Mouse (Mus musculus) hindbrain, embryonic 16.5 days (tissue): Measurements from ENCODE around the gene Nckap5l. TPM values are rescaled to one million over a fixed set of nuclear protein-coding genes. Genes with fewer than 3 reads are reported as not detected.

Source experiments
- ATAC-seq: fragments of 200-750 bp; cut with Nextera tagmentation; 2 replicates; pipeline ENCODE4 v1.8.0; 2017; ENCODE audit warnings: moderate TSS enrichment, moderate library complexity
- H3K27ac ChIP-seq: fragments of 300-500 bp; sonication (generic); 2 replicates; pipeline ENCODE4 v1.5.1; 2014; ENCODE audit warnings: low read depth, mild to moderate bottlenecking, control low read depth, low read length, moderate library complexity
- H3K27me3 ChIP-seq: fragments of 300-500 bp; sonication (generic); replicated peaks from 2 replicates; pipeline ENCODE4 v1.6.1; 2014; ENCODE audit warnings: low read length; ENCODE audit not compliant: control insufficient read depth, insufficient read depth
- H3K36me3 ChIP-seq: fragments of 300-500 bp; sonication (generic); 2 replicates; pipeline ENCODE4 v1.6.1; 2014; ENCODE audit warnings: mild to moderate bottlenecking, low read length, moderate library complexity, mixed read lengths; ENCODE audit not compliant: control insufficient read depth, insufficient read depth
- H3K4me1 ChIP-seq: fragments of 300-500 bp; sonication (generic); 2 replicates; pipeline ENCODE4 v1.6.1; 2014; ENCODE audit warnings: low read depth, low read length; ENCODE audit not compliant: control insufficient read depth, insufficient read depth
- H3K4me2 ChIP-seq: fragments of 300-500 bp; sonication (generic); 2 replicates; pipeline ENCODE4 v1.6.1; 2014; ENCODE audit warnings: mild to moderate bottlenecking, low read length, control low read depth, moderate library complexity
- H3K4me3 ChIP-seq: fragments of 300-500 bp; sonication (generic); 2 replicates; pipeline ENCODE4 v1.5.1; 2014; ENCODE audit warnings: mild to moderate bottlenecking, low read length, control low read depth, moderate library complexity
- H3K9ac ChIP-seq: fragments of 300-500 bp; sonication (generic); 2 replicates; pipeline ENCODE4 v1.6.1; 2014; ENCODE audit warnings: low read depth, mild to moderate bottlenecking, control low read depth, low read length, moderate library complexity
- H3K9me3 ChIP-seq: fragments of 300-500 bp; sonication (generic); 2 replicates; pipeline ENCODE4 v1.6.1; 2014; ENCODE audit warnings: mild to moderate bottlenecking, low read length, moderate library complexity; ENCODE audit not compliant: control insufficient read depth
- WGBS: fragments of 180-500 bp; shearing (Covaris S2); extraction: QIAGEN DNeasy Blood & Tissue Kit; methylation state at CpG from one replicate; pipeline ENCODE4 v1.1.7; 2014; 5-methylcytosine and 5-hydroxymethylcytosine counted together
- polyA plus RNA-seq: library from polyadenylated mRNA; unstranded; fragments of >200 nt; fragmentation: Nextera tagmentation; extraction: Ambion mirVana; gene quantifications from 2 replicates; pipeline ENCODE4 v1.2.1, GENCODE M21; 2015

Gene Nckap5l
- polyA plus RNA-seq, 1 experiment from 2014 or later, result 11.6 TPM

- H3K27me3 ChIP-seq, result no peaks in the 10 kb centered on the region
- H3K4me1 ChIP-seq, result peaks cover 23% of the 10 kb centered on the region
- ATAC-seq, result no peak
- H3K27ac ChIP-seq, result no peak overlapping the region
- H3K4me3 ChIP-seq, result no peak overlapping the region
- WGBS, result 77% methylated on average over 4 of the region's 4 CpGs
- H3K4me2 ChIP-seq, result no peak overlapping the region
- H3K9me3 ChIP-seq, result no peaks in the 10 kb centered on the region
- no peak overlapping the region for H3K9ac ChIP-seq
- H3K36me3 ChIP-seq, result no peaks in the 10 kb centered on the region
Observed at GRCm38 (mm10) chr15:99498356-99498755, 40.8 kb upstream of the Nckap5l start.

- H3K9me3 ChIP-seq, result no peaks in the 10 kb centered on the region
- WGBS, result 48% methylated on average over 12 of the region's 12 CpGs
- H3K36me3 ChIP-seq, result no peaks in the 10 kb centered on the region
- no peak overlapping the region for H3K4me3 ChIP-seq
- H3K9ac ChIP-seq, result no peak overlapping the region
- no peaks in the 10 kb centered on the region for H3K27me3 ChIP-seq
- H3K4me1 ChIP-seq, result peaks cover 22% of the 10 kb centered on the region
- H3K4me2 ChIP-seq, result no peak overlapping the region
- peak; percentile 21; the same call in 1 of the 2 replicates for ATAC-seq
- no peak overlapping the region for H3K27ac ChIP-seq
Observed at GRCm38 (mm10) chr15:99497527-99498242, 40.1 kb upstream of the Nckap5l start.

GRCm38 (mm10) chr15:99497061-99497460 lies 39.5 kb upstream of the Nckap5l start:
- ATAC-seq, result peak; percentile 54

GRCm38 (mm10) chr15:99484745-99485144 lies 27.2 kb upstream of the Nckap5l start:
- no peaks in the 10 kb centered on the region for H3K36me3 ChIP-seq
- no peak overlapping the region for H3K4me2 ChIP-seq
- no peaks in the 10 kb centered on the region for H3K4me1 ChIP-seq
- no peak overlapping the region for H3K27ac ChIP-seq
- no peaks in the 10 kb centered on the region for H3K9me3 ChIP-seq
- ATAC-seq, result no peak
- H3K9ac ChIP-seq, result no peak overlapping the region
- WGBS, result 74% methylated on average over 6 of the region's 6 CpGs
- H3K27me3 ChIP-seq, result no peaks in the 10 kb centered on the region
- H3K4me3 ChIP-seq, result no peak overlapping the region

More at GRCm38 (mm10) chr15:99497061-99497460, 39.5 kb upstream of the Nckap5l start:
- H3K27me3 ChIP-seq, result no peaks in the 10 kb centered on the region
- 8% methylated on average over 4 of the region's 4 CpGs for WGBS
- no peak overlapping the region for H3K4me2 ChIP-seq
- H3K9ac ChIP-seq, result 0 out of 2 replicates have a peak overlapping the region, but pooled peaks have one; percentile 46
- H3K27ac ChIP-seq, result no peak overlapping the region
- no peaks in the 10 kb centered on the region for H3K36me3 ChIP-seq
- no peak overlapping the region for H3K4me3 ChIP-seq
- H3K4me1 ChIP-seq, result peaks cover 16% of the 10 kb centered on the region
- H3K9me3 ChIP-seq, result no peaks in the 10 kb centered on the region

- Histone ChIP-seq H3K4me2 (no peak overlapping the region), H3K9ac (no peak overlapping the region), H3K36me3 (no peaks in the 10 kb centered on the region), H3K27ac (no peak overlapping the region), H3K4me3 (no peak overlapping the region), H3K9me3 (no peaks in the 10 kb centered on the region), H3K4me1 (peaks cover 4% of the 10 kb centered on the region; the same call in 1 of the 2 replicates), H3K27me3 (no peaks in the 10 kb centered on the region)
- WGBS, result 82% methylated on average over 1 of the region's 1 CpGs
- ATAC-seq, result no peak
Observed at GRCm38 (mm10) chr15:99475814-99476213, 18.3 kb upstream of the Nckap5l start.

- Histone ChIP-seq H3K4me1 (peaks cover 4% of the 10 kb centered on the region; the same call in 1 of the 2 replicates), H3K36me3 (no peaks in the 10 kb centered on the region), H3K9ac (peak within 1 kb of the TSS; percentile 84), H3K4me3 (peak within 1 kb of the TSS; percentile 70), H3K27me3 (no peaks in the 10 kb centered on the region), H3K9me3 (no peaks in the 10 kb centered on the region), H3K4me2 (peak within 1 kb of the TSS; percentile 60), H3K27ac (peak within 1 kb of the TSS; percentile 73)
- under 1% methylated on average over 25 of the region's 26 CpGs for WGBS
- ATAC-seq, result peak; percentile 91
Observed at GRCm38 (mm10) chr15:99474576-99474926, 17.0 kb upstream of the Nckap5l start, which contains the start of gene Bcdin3d. Gene Bcdin3d, minus strand, starts transcription at chr15:99474730.

GRCm38 (mm10) chr15:99473801-99474575 lies 16.4 kb upstream of the Nckap5l start:
- Histone ChIP-seq H3K9ac (peak overlapping the region; percentile 84), H3K4me2 (peak overlapping the region; percentile 60), H3K4me1 (peaks cover 4% of the 10 kb centered on the region; the same call in 1 of the 2 replicates), H3K27me3 (no peaks in the 10 kb centered on the region), H3K4me3 (peak overlapping the region; percentile 70), H3K36me3 (no peaks in the 10 kb centered on the region), H3K27ac (peak overlapping the region; percentile 73), H3K9me3 (no peaks in the 10 kb centered on the region)
- WGBS, result 5% methylated on average over 38 of the region's 38 CpGs
- peak; percentile 74 for ATAC-seq

- Histone ChIP-seq H3K9ac (no peak overlapping the region), H3K27ac (no peak overlapping the region), H3K36me3 (no peaks in the 10 kb centered on the region), H3K4me3 (no peak overlapping the region), H3K9me3 (no peaks in the 10 kb centered on the region), H3K27me3 (no peaks in the 10 kb centered on the region), H3K4me1 (peaks cover 4% of the 10 kb centered on the region; the same call in 1 of the 2 replicates), H3K4me2 (no peak overlapping the region)
- no peak for ATAC-seq
- 84% methylated on average over 7 of the region's 7 CpGs for WGBS
Observed at GRCm38 (mm10) chr15:99472972-99473371, 15.4 kb upstream of the Nckap5l start.

- H3K4me3 ChIP-seq, result no peak overlapping the region
- peaks cover 4% of the 10 kb centered on the region; the same call in 1 of the 2 replicates for H3K4me1 ChIP-seq
- no peak overlapping the region for H3K9ac ChIP-seq
- no peaks in the 10 kb centered on the region for H3K36me3 ChIP-seq
- WGBS, result 78% methylated on average over 14 of the region's 14 CpGs
- ATAC-seq, result no peak
- no peak overlapping the region for H3K4me2 ChIP-seq
- no peaks in the 10 kb centered on the region for H3K27me3 ChIP-seq
- no peaks in the 10 kb centered on the region for H3K9me3 ChIP-seq
- H3K27ac ChIP-seq, result no peak overlapping the region
Observed at GRCm38 (mm10) chr15:99471677-99472063, 14.1 kb upstream of the Nckap5l start.
